Mouse (Mus musculus) urinary bladder, postnatal 36 days (tissue): ENCODE results near the gene Rpl12.

Experiments
- DNase-seq, 2 experiments: peaks; one replicate each; pipeline ENCODE4 v3.0.0; 2022; ENCODE audit warnings: low spot score in 2 of 2, mixed read lengths in 1 of 2

The Rpl12 gene

GRCm38 (mm10) chr2:32961192-32961995, at the start of gene Rpl12, which contains the start of gene Lrsam1:
Gene Rpl12, plus strand, starts transcription at chr2:32961559.
Gene Lrsam1, minus strand, starts transcription at chr2:32961614.
- DNase-seq = peak; percentile 94 to 95

- DNase-seq = no peak
Observed at GRCm38 (mm10) chr2:32911639-32912182, 49.6 kb upstream of the Rpl12 start.

GRCm38 (mm10) chr2:32912210-32912804, 49.1 kb upstream of the Rpl12 start:
- peak; percentile 73 to 80 for DNase-seq

GRCm38 (mm10) chr2:32914362-32914761, 47.0 kb upstream of the Rpl12 start:
- DNase-seq = no peak

- DNase-seq = peak in 1 of 2 experiments; percentile 67
Observed at GRCm38 (mm10) chr2:32914896-32915295, 46.5 kb upstream of the Rpl12 start.

GRCm38 (mm10) chr2:32917526-32917925, 43.8 kb upstream of the Rpl12 start:
- DNase-seq = peak in 1 of 2 experiments; percentile 59

- no peak for DNase-seq
Observed at GRCm38 (mm10) chr2:32918391-32918790, 43.0 kb upstream of the Rpl12 start.

GRCm38 (mm10) chr2:32921235-32921634, 40.1 kb upstream of the Rpl12 start:
- no peak for DNase-seq

GRCm38 (mm10) chr2:32921801-32922380, 39.5 kb upstream of the Rpl12 start:
- no peak for DNase-seq

- no peak for DNase-seq
Observed at GRCm38 (mm10) chr2:32922564-32922963, 38.8 kb upstream of the Rpl12 start.

GRCm38 (mm10) chr2:32923551-32924250, 37.7 kb upstream of the Rpl12 start:
- no peak for DNase-seq

GRCm38 (mm10) chr2:32924306-32924844, 37.0 kb upstream of the Rpl12 start:
- DNase-seq = no peak

- no peak for DNase-seq
Observed at GRCm38 (mm10) chr2:32926330-32927075, 34.9 kb upstream of the Rpl12 start.

- DNase-seq = no peak
Observed at GRCm38 (mm10) chr2:32927624-32928234, 33.6 kb upstream of the Rpl12 start.

GRCm38 (mm10) chr2:32928235-32928946, 33.0 kb upstream of the Rpl12 start:
- DNase-seq = peak; percentile 72 to 80

GRCm38 (mm10) chr2:32928947-32929829, 32.2 kb upstream of the Rpl12 start:
- no peak for DNase-seq

- no peak for DNase-seq
Observed at GRCm38 (mm10) chr2:32931730-32932129, 29.6 kb upstream of the Rpl12 start.

- DNase-seq = no peak
Observed at GRCm38 (mm10) chr2:32938741-32939140, 22.6 kb upstream of the Rpl12 start.

- DNase-seq = no peak
Observed at GRCm38 (mm10) chr2:32939418-32939817, 21.9 kb upstream of the Rpl12 start.
